Mouse (Mus musculus): ENCODE measurements around the gene Fut1. TPM values are rescaled to one million over a fixed set of nuclear protein-coding genes. Genes with fewer than 3 reads are reported as not detected.
"Not testable (repeated sequence)": the region's sequence is repeated elsewhere in the genome, so short reads cannot be mapped to it uniquely, and the experiment has no call there.

The Fut1 gene
- total RNA-seq, 4 experiments from 2014 or later: not detected

DNA sequence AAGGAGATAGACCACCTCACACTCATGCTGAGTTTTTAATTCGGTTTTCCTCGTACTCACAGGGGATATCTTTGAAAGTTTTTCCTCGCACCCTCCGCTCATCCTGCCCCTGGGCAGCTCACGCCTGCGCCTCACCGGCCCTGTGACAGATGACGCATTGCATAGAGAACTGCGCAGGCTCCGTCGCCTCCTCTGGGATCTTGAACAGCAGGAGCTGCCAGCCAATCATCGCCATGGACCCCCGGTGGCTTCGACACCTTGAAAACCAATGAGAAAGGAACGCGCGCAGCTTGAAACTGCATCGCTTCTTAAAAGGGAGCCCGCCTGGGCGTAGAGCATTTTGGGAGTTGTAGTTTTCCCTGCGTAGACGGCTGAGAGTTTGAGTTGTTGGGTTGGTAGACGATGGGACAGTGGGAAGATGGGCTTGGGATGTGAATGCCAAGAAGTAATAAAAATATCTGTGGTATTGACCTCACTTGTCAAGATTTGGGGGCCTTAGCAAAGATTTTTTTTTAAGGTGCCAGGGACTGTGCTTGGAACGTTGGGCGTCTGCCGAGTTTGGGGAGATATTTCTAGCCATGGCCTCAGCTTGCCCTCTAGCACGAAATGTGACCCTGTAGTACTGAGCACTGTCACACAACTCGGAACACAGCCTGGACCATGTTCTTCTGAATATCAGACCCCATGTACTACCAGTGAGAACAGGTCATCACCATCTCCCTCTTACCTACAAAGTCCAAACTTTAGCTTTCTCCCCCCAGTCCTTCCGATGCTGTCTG, 21.7 kb downstream of the Fut1 start:
- peak; percentile 92 for DNase-seq

DNA sequence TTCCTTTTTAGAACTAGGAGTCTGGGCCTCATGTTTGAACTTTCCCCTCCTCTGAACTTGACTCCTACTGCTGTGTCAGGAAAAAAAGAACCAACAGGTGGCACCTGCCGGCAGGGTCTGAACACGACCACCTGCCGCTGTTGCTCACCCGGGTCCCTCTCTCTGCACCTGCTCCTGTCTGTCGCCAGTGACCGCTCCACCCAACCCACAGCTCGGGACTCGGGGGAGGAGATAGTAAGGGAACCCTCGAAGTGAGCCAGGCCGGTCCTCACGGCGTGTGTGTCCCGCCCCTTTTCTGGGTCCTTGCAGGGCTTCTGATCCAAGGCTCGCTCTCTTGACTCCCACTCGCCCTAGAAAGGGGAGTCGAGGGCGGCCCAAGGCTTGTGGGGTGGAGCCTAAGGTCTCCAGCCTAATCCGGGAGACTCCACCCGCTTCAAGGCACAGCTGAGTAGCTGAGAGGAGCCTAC, 22.5 kb downstream of the Fut1 start, which contains the start of gene Mamstr:
Gene Mamstr, plus strand, starts transcription at position 417 of the 467 bp plus-strand sequence.
- no peak for DNase-seq

DNA sequence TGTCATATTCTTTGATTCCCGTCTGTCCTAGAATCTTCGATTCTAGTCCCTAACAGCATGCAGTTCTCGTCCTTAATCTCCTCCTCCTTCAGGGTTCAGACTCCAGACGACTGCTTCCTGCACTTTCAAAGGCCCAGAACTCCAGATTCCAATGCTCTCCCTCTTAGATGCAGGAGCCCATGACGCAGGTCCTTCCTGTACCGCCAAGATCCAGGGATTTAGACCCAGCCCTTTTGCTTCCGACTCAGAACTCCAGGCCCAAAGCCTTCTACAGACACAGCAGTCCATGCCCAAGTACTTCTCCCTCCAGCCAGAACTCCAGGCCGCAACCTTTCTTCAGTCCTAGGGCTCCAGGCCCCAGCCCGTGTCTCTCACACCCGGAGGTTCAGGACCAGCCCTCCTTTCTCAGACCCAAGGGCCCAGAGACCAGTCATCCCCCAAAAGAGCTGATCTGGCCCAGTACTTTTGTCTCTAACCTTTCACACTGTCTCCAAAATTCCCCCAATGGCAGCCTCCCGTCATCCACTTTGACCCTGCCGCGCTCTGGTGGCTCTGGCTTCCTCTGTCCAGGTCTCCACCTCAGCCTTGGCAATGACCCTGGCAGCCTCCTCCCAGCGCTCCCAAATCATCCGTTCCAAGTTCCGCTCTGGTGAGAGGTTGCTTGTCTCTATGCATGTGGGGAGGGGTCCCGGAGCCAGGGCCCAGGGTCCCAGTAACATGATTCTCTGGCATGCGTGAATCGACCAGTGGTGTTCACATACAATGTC, 23.3 kb downstream of the Fut1 start:
- DNase-seq: no peak

DNA sequence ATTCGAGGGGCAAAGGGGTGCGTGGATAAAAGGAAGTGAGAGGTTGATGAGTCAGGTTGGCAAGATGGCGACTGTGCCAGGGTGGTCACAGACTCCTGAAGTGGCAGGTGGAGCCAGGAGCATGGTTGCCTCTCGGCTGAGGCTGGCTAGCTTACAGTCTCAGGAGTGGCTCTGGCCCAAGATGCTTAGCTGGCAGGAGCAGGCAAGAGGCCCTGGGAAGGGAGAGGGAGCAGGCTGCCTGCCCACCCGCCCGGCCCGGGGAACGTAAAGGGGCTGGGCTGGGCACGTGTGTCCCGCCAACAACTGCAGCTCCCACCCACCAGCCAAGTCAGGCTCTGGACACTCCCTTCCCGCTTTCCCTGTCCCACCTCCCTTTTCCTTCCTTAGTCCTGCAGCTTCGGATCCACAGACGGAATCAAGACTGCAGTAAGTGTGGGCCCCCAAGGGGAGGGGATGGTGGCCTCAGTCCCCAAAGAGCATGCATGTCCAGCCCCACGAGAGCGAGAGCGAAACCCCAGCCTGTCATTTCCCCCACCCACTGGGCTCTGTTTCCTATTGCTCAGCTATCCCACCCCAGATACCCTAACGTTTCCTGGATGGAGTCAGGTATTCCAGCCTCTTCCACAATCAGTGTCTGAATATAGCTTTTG, 24.4 kb downstream of the Fut1 start:
- DNase-seq: no peak

DNA sequence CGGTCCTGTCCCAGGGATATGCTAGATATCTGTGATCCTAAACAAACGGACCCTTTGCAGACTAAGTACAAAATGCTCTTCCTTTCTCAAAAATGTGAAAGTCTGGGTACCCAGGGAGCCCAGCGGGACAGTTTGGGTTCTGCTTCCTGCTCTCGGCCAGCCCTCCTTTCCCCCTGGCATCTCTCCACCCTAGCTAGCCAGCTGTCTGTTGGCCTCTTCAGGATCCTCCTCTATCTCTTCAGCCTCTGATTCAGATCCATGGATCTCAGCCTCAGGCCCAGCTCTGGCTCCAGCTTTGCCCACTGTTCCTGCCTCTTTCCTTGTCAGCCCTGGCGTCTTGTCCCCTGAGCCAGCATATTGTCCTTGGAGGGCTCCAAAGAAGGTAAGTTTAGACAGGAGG, 25.0 kb downstream of the Fut1 start:
- no peak for DNase-seq

DNA sequence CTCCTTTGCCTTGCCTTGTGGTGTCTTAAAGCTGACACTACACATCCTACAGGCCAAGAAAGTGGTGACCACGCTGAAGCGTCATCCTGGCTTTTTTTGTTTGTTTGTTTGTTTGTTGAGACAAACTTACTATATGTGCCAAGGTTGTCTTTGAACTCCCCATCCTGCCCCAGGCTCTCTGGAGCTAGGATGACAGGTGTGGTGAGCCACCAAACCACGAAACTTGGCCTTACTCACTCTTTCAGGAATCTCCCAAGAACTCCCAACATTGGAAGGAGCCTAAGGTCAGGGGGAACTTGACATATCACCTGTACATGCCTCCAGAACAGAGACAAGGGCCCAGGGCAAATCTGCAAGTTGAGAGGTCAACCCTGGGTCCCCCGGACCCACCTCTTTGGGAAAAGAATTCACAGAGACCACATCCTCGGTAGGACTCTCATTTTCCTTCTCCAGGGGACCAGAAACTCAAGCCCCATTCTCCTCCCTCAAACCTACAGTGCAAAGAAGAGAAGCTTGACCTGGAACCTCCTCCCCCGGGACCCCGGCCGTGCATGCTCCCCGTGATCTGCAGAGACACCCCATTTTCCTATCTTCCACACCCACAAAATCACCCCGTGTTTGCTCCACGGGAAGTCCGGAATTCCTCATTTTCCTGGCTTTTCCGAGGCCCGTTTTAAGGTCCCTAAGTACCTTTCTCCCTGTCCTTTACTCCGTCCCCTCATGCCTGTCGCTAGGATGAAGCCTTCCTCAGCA, 25.6 kb downstream of the Fut1 start:
- no peak for DNase-seq

DNA sequence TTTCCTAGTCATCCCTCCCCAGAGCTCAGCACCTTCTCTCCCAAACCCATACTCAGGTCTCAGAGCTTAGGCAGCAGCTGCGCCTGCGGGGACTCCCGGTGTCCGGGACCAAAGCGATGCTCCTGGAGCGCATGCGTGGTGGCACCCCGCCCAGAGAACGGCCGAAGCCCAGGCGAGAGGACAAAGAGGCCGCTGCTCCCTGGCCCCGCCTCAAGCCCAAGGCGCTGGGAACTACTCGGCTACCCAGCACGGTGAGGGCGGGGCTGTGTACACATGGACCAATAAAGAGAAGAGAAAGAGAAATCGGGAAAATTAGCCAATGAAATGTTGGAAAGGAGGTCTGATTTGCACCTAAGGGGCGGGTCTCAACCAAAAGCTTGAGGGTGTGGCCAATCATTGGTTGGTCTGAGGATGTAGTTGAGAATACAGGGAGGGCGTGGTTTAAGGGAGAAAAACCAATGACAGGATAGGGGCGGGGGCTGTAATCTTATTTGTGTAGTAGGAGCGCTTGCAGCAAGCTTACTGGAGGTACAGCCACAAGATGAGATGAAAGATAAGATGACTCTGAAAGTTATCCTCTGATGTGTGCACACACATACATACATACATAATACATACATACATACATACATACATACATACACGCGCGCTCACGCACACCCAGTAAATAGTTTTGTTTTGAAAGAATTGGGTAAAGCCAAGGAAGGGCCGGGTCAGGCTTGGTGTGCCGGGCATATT, 26.5 kb downstream of the Fut1 start:
- DNase-seq: peak; percentile 88

DNA sequence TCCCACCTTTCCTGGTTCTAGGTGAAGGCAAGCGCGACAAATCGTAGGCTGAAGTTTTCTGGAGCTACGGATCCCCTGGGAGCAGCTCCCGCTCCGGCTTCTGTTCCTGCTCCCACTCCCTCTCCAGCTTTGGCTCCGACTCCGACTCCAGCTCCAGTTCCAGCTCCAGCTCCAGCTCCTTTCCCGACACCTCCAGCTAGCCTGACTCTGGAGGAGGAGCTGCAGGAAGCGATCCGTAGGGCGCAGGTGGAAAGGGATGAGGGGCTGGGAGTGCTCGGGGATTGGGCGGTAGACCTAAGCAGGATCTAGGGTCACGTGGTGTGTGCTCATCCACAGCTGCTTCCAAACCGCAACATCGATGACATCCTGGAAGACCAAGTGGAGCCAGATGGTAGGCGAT, 27.1 kb downstream of the Fut1 start:
- no peak for DNase-seq

DNA sequence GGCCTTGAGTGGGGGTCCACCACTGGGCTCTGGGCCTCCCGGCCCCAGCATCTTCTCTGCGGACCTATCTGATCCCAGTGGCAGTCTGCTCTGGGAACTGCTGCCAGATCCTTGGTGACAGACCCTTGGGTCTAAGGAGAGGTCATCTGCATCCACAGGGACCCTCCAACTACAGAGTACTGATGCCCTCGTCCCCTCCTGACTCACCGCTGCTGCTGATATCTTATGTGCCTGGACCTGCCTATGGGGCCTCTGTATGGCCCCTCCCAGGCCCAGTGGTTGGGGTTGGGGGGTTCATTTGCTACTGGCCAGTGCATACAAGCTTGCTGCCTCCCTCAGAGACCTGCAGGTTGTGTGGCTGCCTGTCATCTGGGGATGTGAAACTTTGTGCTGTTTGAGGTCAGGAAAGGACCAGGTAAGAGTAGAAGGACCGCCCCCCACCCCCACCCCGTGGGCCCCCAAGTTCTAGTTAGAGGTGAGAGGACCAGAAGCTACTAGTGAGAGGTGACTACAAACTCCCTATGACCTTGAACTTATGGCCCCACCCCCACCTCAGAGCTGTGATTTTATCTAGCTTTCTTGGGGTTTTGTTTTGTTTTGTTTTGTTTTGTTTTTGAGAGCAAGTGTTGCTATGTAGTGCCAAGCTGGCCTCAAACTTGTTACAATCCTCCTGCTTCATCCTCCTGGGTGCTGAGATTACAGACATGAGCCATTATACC, 27.9 kb downstream of the Fut1 start:
- DNase-seq: no peak

DNA sequence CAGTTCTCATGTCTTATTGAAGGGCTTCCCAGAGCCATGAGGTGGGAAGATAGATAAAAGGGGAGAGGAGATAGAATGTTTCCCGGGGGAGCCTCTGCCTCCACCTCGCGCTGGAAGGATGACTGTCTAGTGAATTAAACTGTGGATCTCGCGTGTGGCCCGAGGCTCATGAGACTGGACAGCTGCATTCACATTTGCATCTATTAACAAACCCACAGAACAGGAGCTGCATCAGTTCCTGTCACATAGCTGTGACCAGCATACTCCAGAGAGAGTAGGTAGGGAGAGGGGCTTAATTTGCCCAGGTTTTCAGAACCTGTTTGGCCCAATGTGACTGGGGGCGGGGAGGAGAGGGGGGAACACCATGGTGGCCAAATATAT, 28.5 kb downstream of the Fut1 start:
- no peak for DNase-seq

DNA sequence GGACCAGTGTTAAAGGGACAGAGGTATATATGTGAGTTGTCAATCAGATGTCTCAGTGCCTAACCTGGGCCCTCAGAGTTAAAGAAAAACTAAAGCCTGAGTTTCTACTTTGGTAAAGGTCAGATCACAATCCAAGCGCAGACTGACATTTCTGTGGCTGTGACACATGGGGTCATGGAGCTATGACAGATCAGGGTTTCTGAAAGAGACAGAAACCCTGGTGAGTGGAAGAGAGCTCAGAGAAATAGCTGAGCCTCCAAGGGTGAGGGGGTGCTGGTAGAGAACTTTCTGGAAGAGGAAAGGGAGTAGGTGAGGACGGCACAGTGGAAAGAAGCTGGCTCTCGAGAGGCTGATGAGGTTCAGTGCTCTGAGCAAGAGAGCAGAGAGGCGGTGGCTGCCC, 29.6 kb downstream of the Fut1 start:
- no peak for DNase-seq

DNA sequence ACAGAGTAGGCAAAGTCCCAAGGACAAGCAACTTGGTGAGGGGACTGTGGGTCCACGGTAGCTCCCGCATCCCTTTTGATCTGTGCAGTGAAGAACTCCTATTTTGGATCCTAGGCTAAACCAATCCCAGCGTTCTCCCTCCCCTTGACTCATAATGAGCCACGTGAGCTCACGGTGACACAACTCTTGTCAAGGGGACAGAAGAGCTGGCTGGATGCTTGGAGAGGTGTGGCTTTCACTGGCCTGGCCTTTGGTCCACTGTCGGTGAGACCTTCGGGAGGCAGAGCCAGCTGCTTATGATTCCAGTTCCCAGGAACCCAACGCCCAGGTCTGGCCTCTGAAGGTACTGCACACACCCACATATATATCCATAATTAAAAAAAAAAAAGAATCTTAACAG, 32.3 kb downstream of the Fut1 start:
- no peak for DNase-seq

DNA sequence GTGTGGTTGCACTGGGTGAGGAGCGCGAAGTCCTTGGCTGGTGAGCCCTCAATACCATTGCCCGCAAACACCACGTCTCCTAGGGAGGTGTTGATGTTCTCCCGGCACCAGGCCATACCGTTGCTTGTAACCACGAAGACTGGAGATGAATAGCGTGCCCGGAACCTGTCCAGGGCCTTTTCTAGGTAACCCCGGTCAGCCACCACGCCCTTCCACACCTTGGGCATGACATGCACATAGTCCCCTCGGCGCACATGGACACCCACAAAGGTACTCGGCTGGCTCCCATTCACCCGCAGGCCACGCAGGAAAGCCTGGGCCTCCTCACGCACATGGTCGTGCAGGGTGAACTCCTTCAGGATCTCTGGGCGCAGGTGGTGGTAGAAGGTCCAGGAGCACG, 33.4 kb downstream of the Fut1 start:
- not testable (repeated sequence) for DNase-seq

DNA sequence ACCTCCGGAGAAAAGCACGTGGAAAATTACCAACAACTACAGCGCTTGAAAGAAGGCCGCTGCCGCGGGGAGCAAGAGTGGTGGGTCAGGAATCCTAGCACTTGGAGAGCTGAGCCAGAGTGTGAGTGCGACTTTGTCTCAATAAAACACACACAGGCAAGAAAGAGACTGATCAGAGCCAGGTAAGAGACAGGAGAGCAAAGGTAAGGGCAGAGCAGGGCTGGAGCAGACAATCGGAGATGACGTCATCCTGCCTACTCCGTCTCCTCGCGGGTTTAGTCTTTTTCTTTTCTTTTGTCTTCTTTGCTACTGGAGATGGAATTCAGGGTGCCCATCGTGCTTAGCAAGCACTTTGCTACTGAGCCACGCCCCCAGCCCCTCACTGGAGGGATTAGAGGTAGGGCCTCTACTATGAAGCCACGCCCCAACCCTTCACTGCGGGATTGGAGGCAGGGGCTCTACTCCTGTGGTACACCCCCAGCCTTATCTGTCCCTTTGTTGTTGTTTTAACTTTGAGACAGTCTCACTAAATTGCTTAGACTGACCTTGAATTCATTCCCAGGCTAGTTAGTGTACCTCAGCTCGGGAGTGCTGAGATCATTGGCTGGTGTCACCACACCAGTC, 37.4 kb downstream of the Fut1 start:
- DNase-seq: no peak

DNA sequence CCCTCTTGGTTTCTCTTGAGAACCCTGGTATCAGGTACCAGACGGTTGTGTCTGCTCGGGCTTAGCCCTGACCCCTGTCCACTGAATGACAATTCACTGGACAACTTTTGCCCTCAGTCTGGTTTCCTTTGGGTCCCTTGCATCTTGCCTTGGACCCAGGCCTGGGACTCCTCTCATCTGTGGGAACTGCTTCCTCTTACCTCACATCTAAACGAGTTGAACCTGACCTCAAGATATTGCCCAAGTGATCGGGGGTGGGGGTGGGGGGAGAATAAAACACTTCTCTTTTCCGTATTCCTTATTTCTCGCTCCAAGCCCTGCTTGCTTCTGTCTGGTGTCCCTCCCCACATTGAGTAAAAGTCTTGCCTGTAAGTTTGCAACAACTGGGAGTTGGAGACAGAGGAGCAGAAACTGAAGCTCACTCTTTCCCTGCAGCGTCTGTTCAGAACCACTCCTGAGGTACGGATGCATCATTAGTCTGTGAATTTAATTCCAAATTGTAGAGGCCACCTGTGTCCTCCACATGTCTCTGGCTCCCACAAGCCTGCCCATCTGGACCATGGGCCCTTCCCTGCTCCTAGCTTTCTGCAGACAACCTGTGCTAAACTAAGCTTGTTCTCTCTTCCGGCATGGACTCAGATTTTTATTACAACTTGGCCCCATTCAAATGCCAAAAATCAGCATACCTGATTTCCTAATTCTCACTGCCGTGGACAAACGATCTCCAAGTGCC, 43.8 kb downstream of the Fut1 start:
- DNase-seq: no peak

DNA sequence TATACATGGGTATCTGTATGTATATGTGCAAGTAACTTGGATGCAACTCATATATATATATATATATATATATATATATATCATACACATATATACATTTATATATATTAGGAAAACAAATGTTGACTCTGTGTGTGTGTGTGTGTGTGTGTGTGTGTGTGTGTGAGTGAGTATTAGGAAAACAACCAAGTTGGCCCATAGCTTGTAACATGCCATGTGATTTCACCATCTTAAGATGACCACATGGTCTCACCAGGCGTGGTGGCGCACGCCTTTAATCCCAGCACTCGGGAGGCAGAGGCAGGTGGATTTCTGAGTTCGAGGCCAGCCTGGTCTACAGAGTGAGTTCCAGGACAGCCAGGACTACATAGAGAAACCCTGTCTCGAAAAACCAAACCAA, 44.6 kb downstream of the Fut1 start:
- DNase-seq: not testable (repeated sequence)

DNA sequence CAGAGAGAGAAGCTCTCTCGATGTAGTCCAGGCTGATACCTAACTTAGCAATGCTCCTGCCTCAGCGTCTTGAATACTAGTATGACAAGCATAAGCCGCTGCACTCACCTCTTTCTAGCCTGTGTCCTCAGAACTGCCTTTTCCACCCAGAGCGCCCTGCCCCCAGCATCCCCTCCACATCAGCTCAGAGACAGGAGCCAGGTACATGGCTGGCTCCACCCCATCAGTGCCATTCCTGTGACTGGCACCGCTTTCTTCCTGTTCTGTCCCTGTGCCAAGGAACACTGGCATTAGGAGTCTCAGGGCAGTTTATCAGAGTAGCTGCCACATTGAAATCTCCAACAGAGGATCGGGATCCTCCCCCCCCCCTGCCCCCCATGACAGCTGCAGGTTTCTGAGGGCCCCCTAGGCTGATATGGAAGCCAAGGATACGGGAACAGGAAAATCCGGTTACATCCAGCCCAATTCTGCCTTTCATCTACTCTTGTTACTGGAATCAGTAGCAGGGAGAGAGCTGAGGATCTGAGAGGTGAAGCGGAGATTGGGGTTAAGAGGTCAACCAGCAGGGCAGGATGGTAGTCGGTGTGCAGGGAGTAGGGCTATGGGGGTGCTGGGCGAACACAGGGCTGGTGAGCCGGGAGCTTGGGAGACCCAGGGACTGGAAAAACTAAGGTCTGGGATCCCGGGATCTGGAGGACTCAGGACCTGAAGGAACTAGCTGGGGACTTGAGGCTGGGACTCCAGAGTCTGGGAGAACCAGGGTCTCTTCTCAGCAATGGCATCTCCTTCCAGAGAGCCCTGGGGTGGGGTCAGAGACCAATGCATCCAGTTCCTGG, 48.4 kb downstream of the Fut1 start:
- DNase-seq: no peak

DNA sequence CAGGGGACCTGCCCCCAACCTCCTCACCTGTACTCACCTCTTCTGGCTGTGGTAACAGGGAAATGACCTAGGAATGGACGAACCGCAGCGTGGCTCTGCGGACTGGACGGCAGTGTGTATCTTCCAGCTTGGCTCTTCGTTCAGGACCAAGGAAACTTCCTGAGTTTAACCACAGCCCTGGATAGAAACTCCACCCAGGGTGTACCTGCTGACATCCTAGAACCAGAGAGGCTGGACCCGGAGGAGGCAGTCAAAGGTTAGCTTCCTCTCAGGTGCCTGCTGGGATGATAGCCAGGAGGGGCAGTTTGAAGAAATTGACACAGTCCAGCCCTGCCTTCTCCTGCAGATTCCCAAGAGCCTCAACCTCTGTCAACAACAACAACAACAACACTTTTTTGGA, 49.1 kb downstream of the Fut1 start, which contains the start of gene Fut2:
Gene Fut2, minus strand, starts transcription at position 234 of the 400 bp plus-strand sequence.
- DNase-seq: no peak

DNA sequence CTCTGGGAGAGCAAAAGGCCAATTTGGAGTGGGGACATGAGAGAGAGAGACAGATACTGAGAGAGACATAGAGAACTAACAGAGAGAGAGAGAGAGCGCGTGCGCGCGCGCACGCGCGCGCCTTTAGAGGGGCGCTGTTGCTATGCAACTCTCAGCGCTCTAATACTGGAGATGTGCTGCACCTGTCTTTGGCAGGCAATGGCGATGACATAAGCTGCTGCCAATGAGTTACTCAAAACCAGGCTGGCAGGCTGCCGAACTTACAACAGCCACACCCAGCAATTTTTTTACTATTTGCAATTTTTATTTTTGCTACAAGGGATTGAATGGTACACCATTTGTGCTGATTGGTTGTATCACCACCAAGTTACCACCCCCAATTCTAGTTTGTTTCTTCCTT, 50.7 kb downstream of the Fut1 start:
- DNase-seq: no peak

All from adrenal gland, adult 8-10 months (tissue).